Mouse (Mus musculus) CH12.LX (cell line): ENCODE measurements around the gene Ctcfl. TPM values are rescaled to one million over a fixed set of nuclear protein-coding genes. Genes with fewer than 3 reads are reported as not detected.

Source experiments
- DNase-seq: peaks from one replicate; pipeline ENCODE4 v3.0.0-alpha.2; 2013; ENCODE audit errors: extremely low read depth
- H3K27ac ChIP-seq: 2 replicates; pipeline ENCODE4 v1.5.1; 2012; ENCODE audit warnings: low read depth, mild to moderate bottlenecking, control low read depth, moderate library complexity; ENCODE audit not compliant: insufficient read depth
- H3K27me3 ChIP-seq: replicated peaks from 2 replicates; pipeline ENCODE3; 2012; ENCODE audit warnings: inconsistent platforms
- H3K36me3 ChIP-seq, 2 experiments: replicated peaks in 1 of 2; 2 replicates each; pipeline versions ENCODE3 to v1.6.1; 2012; ENCODE audit warnings: inconsistent platforms in 1 of 2, low read length in 1 of 2, mild to moderate bottlenecking in 1 of 2, mixed read lengths in 1 of 2, moderate library complexity in 1 of 2; ENCODE audit not compliant: control insufficient read depth in 1 of 2, insufficient read depth in 1 of 2
- H3K4me1 ChIP-seq, 2 experiments: 2 replicates each; pipeline ENCODE4 v1.6.1; 2012; ENCODE audit warnings: inconsistent platforms in 1 of 2, moderate library complexity in 1 of 2; ENCODE audit not compliant: insufficient read depth in 2 of 2, control insufficient read depth in 1 of 2
- H3K4me2 ChIP-seq: 2 replicates; pipeline ENCODE4 v1.6.1; 2012; ENCODE audit warnings: low read depth, mild to moderate bottlenecking, control low read depth; ENCODE audit not compliant: poor library complexity, insufficient read depth, severe bottlenecking
- H3K4me3 ChIP-seq, 3 experiments: fragments of 150-350 bp in 1 of 3; sonication (generic) in 1 of 3; replicated peaks in 1 of 3; 2 replicates each; pipeline versions ENCODE3 to v1.5.1; 2011 to 2012; ENCODE audit warnings: low read depth in 2 of 3, low read length in 2 of 3, mild to moderate bottlenecking in 2 of 3, moderate library complexity in 2 of 3, control low read depth in 1 of 3, improper control_type of control experiment in 1 of 3, inconsistent platforms in 1 of 3, mixed read lengths in 1 of 3; ENCODE audit not compliant: poor library complexity in 1 of 3
- H3K79me2 ChIP-seq: replicated peaks from 2 replicates; pipeline ENCODE4 v1.6.1; 2012; ENCODE audit warnings: mild to moderate bottlenecking, moderate library complexity; ENCODE audit not compliant: control insufficient read depth, poor library complexity, insufficient read depth, severe bottlenecking; ENCODE audit errors: extremely low read depth
- H3K9ac ChIP-seq: 2 replicates; pipeline ENCODE4 v1.6.1; 2012; ENCODE audit warnings: low read depth, mild to moderate bottlenecking, control low read depth, moderate library complexity; ENCODE audit not compliant: insufficient read depth
- H3K9me3 ChIP-seq: replicated peaks from 2 replicates; pipeline ENCODE3; 2012; ENCODE audit warnings: low read length, inconsistent platforms, mixed read lengths
- BHLHE40 ChIP-seq: IDR thresholded peaks from 2 replicates; pipeline ENCODE4 v1.6.1; 2011; ENCODE audit warnings: mild to moderate bottlenecking, low read depth, low read length, improper control_type of control experiment
- CHD2 ChIP-seq: IDR thresholded peaks from 2 replicates; pipeline ENCODE4 v1.6.1; 2011; ENCODE audit warnings: low read length, improper control_type of control experiment
- CTCF ChIP-seq, 2 experiments: IDR thresholded peaks in 1 of 2; conservative IDR thresholded peaks in 1 of 2; 2 replicates each; pipeline ENCODE4 v1.5.1; 2011 to 2012; ENCODE audit warnings: low read depth in 2 of 2, low read length in 2 of 2, improper control_type of control experiment in 1 of 2, inconsistent platforms in 1 of 2, mild to moderate bottlenecking in 1 of 2, moderate library complexity in 1 of 2
- E2F4 ChIP-seq: IDR thresholded peaks from 2 replicates; pipeline ENCODE4 v1.6.1; 2011; ENCODE audit warnings: low read depth, low read length, improper control_type of control experiment; ENCODE audit not compliant: insufficient replicate concordance
- ELF1 ChIP-seq: IDR thresholded peaks from 2 replicates; pipeline ENCODE4 v1.6.1; 2014; ENCODE audit warnings: low read depth, mild to moderate bottlenecking, inconsistent platforms, low read length, improper control_type of control experiment
- JUND ChIP-seq: conservative IDR thresholded peaks from 2 replicates; pipeline ENCODE4 v1.6.1; 2011; ENCODE audit warnings: low read depth, low read length, improper control_type of control experiment
- MAZ ChIP-seq: IDR thresholded peaks from 2 replicates; pipeline ENCODE4 v1.6.1; 2012; ENCODE audit warnings: low read depth, mild to moderate bottlenecking, inconsistent platforms, low read length, improper control_type of control experiment, moderate library complexity
- MXI1 ChIP-seq: IDR thresholded peaks from 2 replicates; pipeline ENCODE4 v1.6.1; 2011; ENCODE audit warnings: mild to moderate bottlenecking, low read depth, low read length, improper control_type of control experiment
- RAD21 ChIP-seq: IDR thresholded peaks from 2 replicates; pipeline ENCODE4 v1.6.1; 2011; ENCODE audit warnings: low read depth, mild to moderate bottlenecking, low read length, improper control_type of control experiment, moderate library complexity
- SIN3A ChIP-seq: IDR thresholded peaks from 2 replicates; pipeline ENCODE4 v1.6.1; 2012; ENCODE audit warnings: low read length, improper control_type of control experiment, inconsistent platforms
- TCF12 ChIP-seq: IDR thresholded peaks from 2 replicates; pipeline ENCODE4 v1.6.1; 2014; ENCODE audit warnings: low read depth, mild to moderate bottlenecking, inconsistent platforms, low read length, improper control_type of control experiment
- USF1 ChIP-seq: IDR thresholded peaks from 2 replicates; pipeline ENCODE4 v1.6.1; 2014; ENCODE audit warnings: low read depth, mild to moderate bottlenecking, inconsistent platforms, low read length, improper control_type of control experiment
- dilution Hi-C: fragments of 300-500 bp; cut with MboI; formaldehyde crosslinking; loops from 2 replicates; pipeline ENCODE4 v1.14.3; 2020; ENCODE audit warnings: low sequenced_read_pairs; ENCODE audit not compliant: extremely low pct_unique_long_range_greater_than_20kb, extremely low pct_ligation_motif_present
- in situ Hi-C: fragments of 300-500 bp; cut with MboI; formaldehyde crosslinking; loops from 3 replicates; pipeline ENCODE4 v1.14.3; 2019; ENCODE audit warnings: low sequenced_read_pairs, low pct_ligation_motif_present, low pct_unique_long_range_greater_than_20kb, mixed read lengths
- polyA plus RNA-seq: library from polyadenylated mRNA; unstranded; fragments of >175 nt; gene quantifications from 2 replicates; pipeline ENCODE4 v1.2.1, GENCODE M21; 2012; ENCODE audit warnings: low read depth; ENCODE audit not compliant: insufficient read length
- total RNA-seq, 2 experiments: library from RNA; depleted of rRNA; stranded (reverse); fragments of 300-350 nt in 1 of 2; fragments of >200 nt in 1 of 2; gene quantifications; 2 replicates each; pipeline ENCODE4 v1.2.3; 2012 to 2014

Ctcfl gene
- total and polyA plus RNA-seq, 3 experiments, result 0.11 TPM; not detected in 2

GRCm38 (mm10) chr2:173089437-173089836 lies 29.9 kb downstream of the Ctcfl start (continued):
- no peak; the same call in none of the 2 replicates for TF ChIP-seq RAD21
- no peak for TF ChIP-seq MAZ
- no peak for TF ChIP-seq MXI1
- 0 out of 2 replicates have a peak, but pooled peaks have one; percentile 42 for TF ChIP-seq SIN3A
- no peak for TF ChIP-seq ELF1
- TF ChIP-seq BHLHE40, result no peak

GRCm38 (mm10) chr2:173087405-173087804 lies 31.9 kb downstream of the Ctcfl start:
- dilution Hi-C loops, result no loop called here

DNA sequence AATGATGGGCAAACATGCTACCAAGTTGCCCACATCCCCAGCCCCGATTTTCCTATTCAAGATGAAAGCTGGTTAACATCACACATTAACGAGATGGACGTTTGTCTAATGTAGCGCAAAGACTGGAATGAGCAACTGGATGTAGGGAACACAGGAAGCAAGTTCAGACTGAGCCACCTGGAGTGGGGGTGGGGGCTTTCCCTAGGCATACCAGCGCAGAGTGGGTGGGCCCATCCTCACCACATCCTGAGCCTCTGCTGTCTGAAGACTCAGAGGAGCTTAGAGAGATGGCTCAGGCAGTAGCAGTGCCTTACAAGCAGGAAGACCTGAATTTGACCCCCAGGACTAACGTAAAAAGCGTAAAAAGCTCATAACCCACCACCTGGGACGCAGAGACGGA lies 33.6 kb downstream of the Ctcfl start:
- Histone ChIP-seq H3K9ac (no peak overlapping the region), H3K27ac (no peak overlapping the region), H3K4me2 (no peak overlapping the region), H3K9me3 (peaks cover 7% of the 10 kb centered on the region), H3K4me1 (peaks cover 0 to 33% of the 10 kb centered on the region in 2 experiments; a peak in 2 of 4 replicates), H3K36me3 (no peaks in the 10 kb centered on the region), H3K4me3 (no peak overlapping the region), H3K79me2 (no peaks in the 10 kb centered on the region), H3K27me3 (peaks cover 8% of the 10 kb centered on the region)
- dilution Hi-C loops (no loop called here), in situ Hi-C loops (loop anchor here (10.0 to 25.0 kb wide), 2 partner anchors 251 to 598 kb away; no protein-coding TSS in a partner anchor)
- peak; percentile 75 for DNase-seq
- TF ChIP-seq E2F4 (no peak), TCF12 (peak; percentile 34; the same call in 1 of the 2 replicates)

More at GRCm38 (mm10) chr2:173087405-173087804, 31.9 kb downstream of the Ctcfl start:
- DNase-seq, result no peak
- Histone ChIP-seq H3K27ac (no peak overlapping the region), H3K27me3 (peaks cover 8% of the 10 kb centered on the region), H3K9me3 (peaks cover 6% of the 10 kb centered on the region), H3K4me1 (peaks cover 0 to 32% of the 10 kb centered on the region in 2 experiments; a peak in 2 of 4 replicates), H3K4me3 (no peak overlapping the region), H3K79me2 (no peaks in the 10 kb centered on the region), H3K36me3 (no peaks in the 10 kb centered on the region), H3K4me2 (no peak overlapping the region), H3K9ac (no peak overlapping the region)
- TF ChIP-seq RAD21 (no peak), USF1 (no peak), JUND (no peak)
- in situ Hi-C loops, result loop anchor here (10.0 to 25.0 kb wide), 2 partner anchors 253 to 600 kb away; no protein-coding TSS in a partner anchor

DNA sequence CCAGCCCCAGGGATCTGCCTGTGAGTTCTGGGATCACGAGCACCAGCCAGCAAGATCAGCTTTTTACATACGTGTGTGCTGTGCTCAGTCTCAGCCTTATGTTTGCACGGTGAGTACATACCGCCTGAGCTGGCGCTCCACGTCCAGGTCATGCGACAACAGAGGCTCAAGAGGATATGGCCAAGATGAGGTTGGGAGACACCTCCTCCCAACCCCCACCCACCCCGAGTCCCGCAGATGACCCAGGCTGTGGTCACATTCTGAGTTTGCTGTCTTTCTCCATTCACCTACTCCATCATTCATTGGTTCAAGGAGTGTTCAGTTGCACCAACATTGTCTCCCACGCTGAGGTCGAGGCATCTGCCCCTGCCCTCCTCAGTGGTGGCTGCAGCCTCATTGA lies 34.5 kb downstream of the Ctcfl start:
- H3K27me3 ChIP-seq, result peaks cover 7% of the 10 kb centered on the region
- dilution Hi-C loops (no loop called here), in situ Hi-C loops (loop anchor here (5.0 to 25.0 kb wide), 4 partner anchors 38 to 598 kb away; no protein-coding TSS in a partner anchor)
- TF ChIP-seq CHD2 (no peak), CTCF (conservative IDR thresholded peaks at IDR 0.05 in 1 of 2, IDR thresholded peaks at IDR 0.05 in 1 of 2; ENCODE audit: low read depth in 2 of 2, low read length in 2 of 2) (no peak), RAD21 (no peak)
- H3K79me2 ChIP-seq, result no peaks in the 10 kb centered on the region
- H3K27ac ChIP-seq, result no peak overlapping the region
- no peak overlapping the region for H3K4me3 ChIP-seq
- no peak for DNase-seq
- H3K36me3 ChIP-seq, result no peaks in the 10 kb centered on the region
- no peak overlapping the region for H3K4me2 ChIP-seq
- peaks cover 0 to 42% of the 10 kb centered on the region in 2 experiments; a peak in 2 of 4 replicates for H3K4me1 ChIP-seq
- H3K9me3 ChIP-seq, result peaks cover 7% of the 10 kb centered on the region
- no peak overlapping the region for H3K9ac ChIP-seq
